Mouse (Mus musculus): Measurements from ENCODE around the gene Ablim1. TPM values are rescaled to one million over a fixed set of nuclear protein-coding genes. Genes with fewer than 3 reads are reported as not detected.
A peak's percentile ranks its signal among the peaks of the same experiment; 100 is the strongest.

Ablim1 gene
- polyA plus RNA-seq, 1 experiment from 2014 or later: 22.4 TPM

GRCm38 (mm10) chr19:57335135-57335534 is 20.4 kb upstream of the Ablim1 start:
- H3K27me3 ChIP-seq (replicated peaks; ENCODE audit: low read depth, poor library complexity, severe bottlenecking): no peaks in the 10 kb centered on the region; the same call in 1 of the 2 replicates
- H3K36me3 ChIP-seq (replicated peaks): no peaks in the 10 kb centered on the region
- 46% methylated on average over 8 of the region's 8 CpGs for WGBS
- no peak for DNase-seq (ENCODE audit: low spot score)
- peaks cover 4% of the 10 kb centered on the region; the same call in 1 of the 2 replicates for H3K4me1 ChIP-seq
- no peaks in the 10 kb centered on the region for H3K9me3 ChIP-seq
- H3K4me3 ChIP-seq: no peak overlapping the region
- H3K27ac ChIP-seq (replicated peaks): no peak overlapping the region

GRCm38 (mm10) chr19:57333356-57333755 is 18.6 kb upstream of the Ablim1 start:
- Histone ChIP-seq H3K27ac (replicated peaks) (no peak overlapping the region), H3K9me3 (no peaks in the 10 kb centered on the region), H3K36me3 (replicated peaks) (no peaks in the 10 kb centered on the region), H3K4me3 (no peak overlapping the region), H3K27me3 (replicated peaks; ENCODE audit: low read depth, poor library complexity, severe bottlenecking) (no peaks in the 10 kb centered on the region; the same call in 1 of the 2 replicates), H3K4me1 (peaks cover 4% of the 10 kb centered on the region; the same call in 1 of the 2 replicates)
- WGBS: 85% methylated on average over 4 of the region's 4 CpGs
- no peak for DNase-seq (ENCODE audit: low spot score)

GRCm38 (mm10) chr19:57331237-57331636 is 16.5 kb upstream of the Ablim1 start:
- no peak overlapping the region for H3K4me3 ChIP-seq
- no peaks in the 10 kb centered on the region for H3K9me3 ChIP-seq
- no peaks in the 10 kb centered on the region for H3K36me3 ChIP-seq (replicated peaks)
- H3K27ac ChIP-seq (replicated peaks): no peak overlapping the region
- H3K4me1 ChIP-seq: peaks cover 8% of the 10 kb centered on the region; the same call in 1 of the 2 replicates
- 83% methylated on average over 6 of the region's 6 CpGs for WGBS
- H3K27me3 ChIP-seq (replicated peaks; ENCODE audit: low read depth, poor library complexity, severe bottlenecking): no peaks in the 10 kb centered on the region; the same call in 1 of the 2 replicates
- no peak for DNase-seq (ENCODE audit: low spot score)

GRCm38 (mm10) chr19:57330309-57330708 is 15.6 kb upstream of the Ablim1 start:
- no peaks in the 10 kb centered on the region for H3K9me3 ChIP-seq
- no peak for DNase-seq (ENCODE audit: low spot score)
- H3K27me3 ChIP-seq (replicated peaks; ENCODE audit: low read depth, poor library complexity, severe bottlenecking): no peaks in the 10 kb centered on the region; the same call in 1 of the 2 replicates
- peaks cover 8% of the 10 kb centered on the region; the same call in 1 of the 2 replicates for H3K4me1 ChIP-seq
- H3K4me3 ChIP-seq: no peak overlapping the region
- H3K36me3 ChIP-seq (replicated peaks): no peaks in the 10 kb centered on the region
- 79% methylated on average over 11 of the region's 11 CpGs for WGBS
- no peak overlapping the region for H3K27ac ChIP-seq (replicated peaks)

- H3K36me3 ChIP-seq (replicated peaks): no peaks in the 10 kb centered on the region
- no peaks in the 10 kb centered on the region for H3K9me3 ChIP-seq
- 58% methylated on average over 12 of the region's 12 CpGs for WGBS
- peaks cover 8% of the 10 kb centered on the region; the same call in 1 of the 2 replicates for H3K4me1 ChIP-seq
- DNase-seq (ENCODE audit: low spot score): peak; percentile 34
- no peak overlapping the region for H3K4me3 ChIP-seq
- peaks cover 11% of the 10 kb centered on the region for H3K27me3 ChIP-seq (replicated peaks; ENCODE audit: low read depth, poor library complexity, severe bottlenecking)
- no peak overlapping the region for H3K27ac ChIP-seq (replicated peaks)
Measured at GRCm38 (mm10) chr19:57328792-57329191, 14.1 kb upstream of the Ablim1 start.

- no peak overlapping the region for H3K4me3 ChIP-seq
- no peaks in the 10 kb centered on the region for H3K9me3 ChIP-seq
- peaks cover 8% of the 10 kb centered on the region; the same call in 1 of the 2 replicates for H3K4me1 ChIP-seq
- no peaks in the 10 kb centered on the region for H3K36me3 ChIP-seq (replicated peaks)
- DNase-seq (ENCODE audit: low spot score): no peak
- H3K27me3 ChIP-seq (replicated peaks; ENCODE audit: low read depth, poor library complexity, severe bottlenecking): peaks cover 11% of the 10 kb centered on the region
- WGBS: 96% methylated on average over 7 of the region's 7 CpGs
- no peak overlapping the region for H3K27ac ChIP-seq (replicated peaks)
Measured at GRCm38 (mm10) chr19:57328269-57328668, 13.6 kb upstream of the Ablim1 start.

- Histone ChIP-seq H3K27me3 (replicated peaks; ENCODE audit: low read depth, poor library complexity, severe bottlenecking) (peaks cover 11% of the 10 kb centered on the region), H3K4me1 (peaks cover 8% of the 10 kb centered on the region; the same call in 1 of the 2 replicates), H3K4me3 (no peak overlapping the region), H3K9me3 (no peaks in the 10 kb centered on the region), H3K27ac (replicated peaks) (no peak overlapping the region), H3K36me3 (replicated peaks) (no peaks in the 10 kb centered on the region)
- no peak for DNase-seq (ENCODE audit: low spot score)
Measured at GRCm38 (mm10) chr19:57327679-57328078, 13.0 kb upstream of the Ablim1 start.

- no peak overlapping the region for H3K4me3 ChIP-seq
- 33% methylated on average over 7 of the region's 7 CpGs for WGBS
- H3K4me1 ChIP-seq: peaks cover 3% of the 10 kb centered on the region; the same call in 1 of the 2 replicates
- peaks cover 11% of the 10 kb centered on the region for H3K27me3 ChIP-seq (replicated peaks; ENCODE audit: low read depth, poor library complexity, severe bottlenecking)
- no peak overlapping the region for H3K27ac ChIP-seq (replicated peaks)
- no peaks in the 10 kb centered on the region for H3K9me3 ChIP-seq
- no peaks in the 10 kb centered on the region for H3K36me3 ChIP-seq (replicated peaks)
- DNase-seq (ENCODE audit: low spot score): peak; percentile 60
Measured at GRCm38 (mm10) chr19:57325748-57326300, 11.1 kb upstream of the Ablim1 start.

- DNase-seq (ENCODE audit: low spot score): no peak
- H3K9me3 ChIP-seq: no peaks in the 10 kb centered on the region
- H3K27ac ChIP-seq (replicated peaks): no peak overlapping the region
- H3K4me1 ChIP-seq: peaks cover 3% of the 10 kb centered on the region; the same call in 1 of the 2 replicates
- no peak overlapping the region for H3K4me3 ChIP-seq
- WGBS: 82% methylated on average over 8 of the region's 8 CpGs
- H3K36me3 ChIP-seq (replicated peaks): no peaks in the 10 kb centered on the region
- H3K27me3 ChIP-seq (replicated peaks; ENCODE audit: low read depth, poor library complexity, severe bottlenecking): peaks cover 11% of the 10 kb centered on the region
Measured at GRCm38 (mm10) chr19:57323087-57323486, 8.4 kb upstream of the Ablim1 start.

- no peak for DNase-seq (ENCODE audit: low spot score)
- peaks cover 3% of the 10 kb centered on the region; the same call in 1 of the 2 replicates for H3K4me1 ChIP-seq
- WGBS: 77% methylated on average over 4 of the region's 4 CpGs
- H3K9me3 ChIP-seq: no peaks in the 10 kb centered on the region
- no peak overlapping the region for H3K4me3 ChIP-seq
- H3K27me3 ChIP-seq (replicated peaks; ENCODE audit: low read depth, poor library complexity, severe bottlenecking): peaks cover 11% of the 10 kb centered on the region
- no peak overlapping the region for H3K27ac ChIP-seq (replicated peaks)
- no peaks in the 10 kb centered on the region for H3K36me3 ChIP-seq (replicated peaks)
Measured at GRCm38 (mm10) chr19:57322491-57322890, 7.8 kb upstream of the Ablim1 start.

GRCm38 (mm10) chr19:57321839-57322238 is 7.1 kb upstream of the Ablim1 start:
- peaks cover 12% of the 10 kb centered on the region for H3K27me3 ChIP-seq (replicated peaks; ENCODE audit: low read depth, poor library complexity, severe bottlenecking)
- WGBS: 86% methylated on average over 3 of the region's 3 CpGs

GRCm38 (mm10) chr19:57320656-57321382 is 6.1 kb upstream of the Ablim1 start:
- DNase-seq (ENCODE audit: low spot score): no peak
- H3K27me3 ChIP-seq (replicated peaks; ENCODE audit: low read depth, poor library complexity, severe bottlenecking): peaks cover 22% of the 10 kb centered on the region
- H3K36me3 ChIP-seq (replicated peaks): no peaks in the 10 kb centered on the region
- H3K27ac ChIP-seq (replicated peaks): no peak overlapping the region
- no peak overlapping the region for H3K4me3 ChIP-seq
- no peaks in the 10 kb centered on the region for H3K4me1 ChIP-seq
- 74% methylated on average over 9 of the region's 9 CpGs for WGBS
- H3K9me3 ChIP-seq: no peaks in the 10 kb centered on the region

More at GRCm38 (mm10) chr19:57321839-57322238, 7.1 kb upstream of the Ablim1 start:
- DNase-seq (ENCODE audit: low spot score): no peak
- Histone ChIP-seq H3K9me3 (no peaks in the 10 kb centered on the region), H3K4me3 (no peak overlapping the region), H3K36me3 (replicated peaks) (no peaks in the 10 kb centered on the region), H3K27ac (replicated peaks) (no peak overlapping the region), H3K4me1 (no peaks in the 10 kb centered on the region)

- Histone ChIP-seq H3K27me3 (replicated peaks; ENCODE audit: low read depth, poor library complexity, severe bottlenecking) (peaks cover 46% of the 10 kb centered on the region), H3K36me3 (replicated peaks) (no peaks in the 10 kb centered on the region), H3K9me3 (no peaks in the 10 kb centered on the region), H3K4me3 (no peak overlapping the region), H3K4me1 (peaks cover 13% of the 10 kb centered on the region), H3K27ac (replicated peaks) (no peak overlapping the region)
- no peak for DNase-seq (ENCODE audit: low spot score)
- 86% methylated on average over 3 of the region's 3 CpGs for WGBS
Measured at GRCm38 (mm10) chr19:57316597-57316996, 1.9 kb upstream of the Ablim1 start.
